Mouse (Mus musculus) thymus, adult 2 months (tissue): ENCODE data around the gene Dcakd. TPM values are rescaled to one million over a fixed set of nuclear protein-coding genes. Genes with fewer than 3 reads are reported as not detected.
A peak's percentile ranks its signal among the peaks of the same experiment; 100 is the strongest.

Experiments
- DNase-seq: peaks from one replicate; pipeline ENCODE4 v3.0.0; 2021
- H3K27ac ChIP-seq: fragments of 200-500 bp; 2 replicates; pipeline ENCODE4 v1.5.1; 2012; ENCODE audit warnings: low read length, control low read depth; ENCODE audit not compliant: control insufficient read depth, insufficient read depth
- H3K27me3 ChIP-seq: fragments of 200-500 bp; 2 replicates; pipeline ENCODE4 v1.6.1; 2012; ENCODE audit warnings: mild to moderate bottlenecking, low read length, moderate library complexity, mixed read lengths; ENCODE audit not compliant: control insufficient read depth, insufficient read depth
- H3K36me3 ChIP-seq: fragments of 200-500 bp; 2 replicates; pipeline ENCODE4 v1.6.1; 2012; ENCODE audit warnings: mild to moderate bottlenecking, low read length, moderate library complexity; ENCODE audit not compliant: control insufficient read depth, insufficient read depth
- H3K4me1 ChIP-seq: fragments of 200-500 bp; replicated peaks from 2 replicates; pipeline ENCODE4 v1.6.1; 2012; ENCODE audit warnings: low read length; ENCODE audit not compliant: control insufficient read depth, insufficient read depth
- H3K4me3 ChIP-seq: fragments of 200-500 bp; 2 replicates; pipeline ENCODE4 v1.5.1; 2012; ENCODE audit warnings: mild to moderate bottlenecking, low read length, control low read depth, moderate library complexity; ENCODE audit not compliant: control insufficient read depth, insufficient read depth
- CTCF ChIP-seq: fragments of 200-500 bp; IDR thresholded peaks from 2 replicates; pipeline ENCODE4 v1.5.1; 2012; ENCODE audit warnings: mild to moderate bottlenecking, control low read depth, low read length, moderate library complexity, borderline replicate concordance; ENCODE audit not compliant: control insufficient read depth, poor library complexity, insufficient read depth; ENCODE audit errors: extremely low read depth
- POLR2A ChIP-seq: fragments of 200-500 bp; IDR thresholded peaks from 2 replicates; pipeline ENCODE4 v1.6.1; 2012; ENCODE audit warnings: mild to moderate bottlenecking, low read length, control low read depth, moderate library complexity; ENCODE audit not compliant: control insufficient read depth, poor library complexity, insufficient read depth; ENCODE audit errors: extremely low read depth
- WGBS: fragments of 180-500 bp; shearing (Covaris S2); methylation state at CpG from one replicate; pipeline ENCODE4 v1.1.7; 2018; 5-methylcytosine and 5-hydroxymethylcytosine counted together
- polyA plus RNA-seq: library from polyadenylated mRNA; depleted of rRNA; stranded (reverse); fragments of >200 nt; gene quantifications from 2 replicates; pipeline ENCODE4 v1.2.3, GENCODE M21; 2012

The Dcakd gene
- polyA plus RNA-seq, 1 experiment = 77.5 TPM

DNA sequence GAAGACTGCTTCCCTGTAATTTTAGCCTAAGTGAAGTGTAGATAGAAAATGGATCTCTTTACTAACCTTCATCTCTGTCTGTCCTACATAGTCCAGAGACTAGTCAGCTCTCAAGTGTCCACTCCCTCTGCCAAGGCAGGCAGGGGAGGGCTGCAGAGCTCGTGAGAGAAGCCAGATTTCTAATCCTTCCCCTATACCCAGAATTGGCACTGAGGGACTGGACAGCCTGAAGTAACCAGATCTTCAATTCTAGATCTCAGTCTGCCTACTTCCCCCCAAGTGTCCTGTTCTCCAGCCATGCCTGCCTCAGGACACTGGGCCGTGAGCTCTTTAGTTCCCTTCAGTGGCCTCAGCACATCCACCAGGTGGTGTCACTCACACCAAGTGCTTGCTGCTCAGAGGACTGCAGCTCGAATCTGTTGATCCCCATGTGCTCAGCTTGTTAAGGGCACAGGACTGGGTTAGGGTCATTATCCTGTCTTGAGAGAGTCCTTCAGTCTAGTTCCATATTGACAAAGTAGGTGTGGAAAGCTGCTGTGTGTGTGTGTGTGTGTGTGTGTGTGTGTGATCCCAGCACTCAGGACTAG lies 30.5 kb upstream of the Dcakd start:
- Histone ChIP-seq H3K36me3 (peaks cover 74% of the 10 kb centered on the region), H3K27me3 (no peaks in the 10 kb centered on the region), H3K4me1 (no peaks in the 10 kb centered on the region), H3K27ac (no peak overlapping the region), H3K4me3 (no peak overlapping the region)
- no peak for DNase-seq
- no peak for TF ChIP-seq CTCF
- no peak for TF ChIP-seq POLR2A
- 93% methylated on average over 3 of the region's 3 CpGs for WGBS

DNA sequence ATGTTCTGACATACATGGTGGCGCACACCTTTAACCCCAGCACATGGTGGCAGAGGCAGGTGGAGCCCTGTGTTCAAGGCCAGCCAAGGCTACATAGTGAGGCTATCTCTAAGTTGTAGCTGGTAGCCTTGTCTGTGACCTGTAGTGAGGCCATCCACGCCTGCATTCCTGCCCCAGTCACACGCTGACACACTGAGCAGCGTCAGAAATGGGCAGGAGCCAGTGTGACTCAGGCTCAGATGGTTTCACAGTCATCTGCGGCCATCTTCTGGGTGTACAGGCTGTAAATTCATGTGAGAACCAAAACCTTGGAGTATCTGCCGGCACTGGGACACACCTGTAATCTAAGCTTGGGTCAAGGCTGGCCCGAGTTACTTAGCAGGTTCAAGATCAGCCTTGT lies 28.5 kb upstream of the Dcakd start:
- DNase-seq = no peak
- H3K36me3 ChIP-seq = peaks cover 59% of the 10 kb centered on the region
- no peak overlapping the region for H3K4me3 ChIP-seq
- no peak overlapping the region for H3K27ac ChIP-seq
- TF ChIP-seq POLR2A = no peak
- TF ChIP-seq CTCF = no peak
- H3K27me3 ChIP-seq = no peaks in the 10 kb centered on the region
- H3K4me1 ChIP-seq = no peaks in the 10 kb centered on the region
- WGBS = over 99% methylated on average over 7 of the region's 7 CpGs

DNA sequence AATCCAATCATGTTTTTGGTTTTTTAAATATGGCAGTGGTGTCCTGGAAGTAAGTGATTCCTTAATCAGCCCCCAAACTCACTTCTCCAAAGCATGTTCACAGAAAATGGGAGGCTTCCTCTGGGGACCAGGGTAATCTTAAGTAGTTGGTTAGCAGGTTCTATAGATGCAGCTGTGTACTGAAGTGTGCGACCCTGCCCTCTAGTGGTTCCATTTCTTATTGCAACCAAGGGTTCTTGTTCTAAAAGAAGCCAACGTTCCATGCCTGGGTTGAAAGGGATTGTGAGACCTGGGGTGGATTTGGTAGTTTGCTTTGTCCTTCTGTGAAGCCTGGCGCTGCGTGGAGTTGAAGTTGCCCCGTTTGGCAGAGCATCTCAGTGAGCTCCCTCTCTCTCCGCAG lies 26.7 kb upstream of the Dcakd start:
- Histone ChIP-seq H3K4me1 (no peaks in the 10 kb centered on the region), H3K27me3 (no peaks in the 10 kb centered on the region), H3K4me3 (no peak overlapping the region), H3K36me3 (peaks cover 47% of the 10 kb centered on the region), H3K27ac (no peak overlapping the region)
- 54% methylated on average over 6 of the region's 6 CpGs for whole genome bisulfite sequencing
- peak; percentile 74 for DNase-seq
- TF ChIP-seq POLR2A = no peak
- 0 out of 2 replicates have a peak, but pooled peaks have one; percentile 41 for TF ChIP-seq CTCF

DNA sequence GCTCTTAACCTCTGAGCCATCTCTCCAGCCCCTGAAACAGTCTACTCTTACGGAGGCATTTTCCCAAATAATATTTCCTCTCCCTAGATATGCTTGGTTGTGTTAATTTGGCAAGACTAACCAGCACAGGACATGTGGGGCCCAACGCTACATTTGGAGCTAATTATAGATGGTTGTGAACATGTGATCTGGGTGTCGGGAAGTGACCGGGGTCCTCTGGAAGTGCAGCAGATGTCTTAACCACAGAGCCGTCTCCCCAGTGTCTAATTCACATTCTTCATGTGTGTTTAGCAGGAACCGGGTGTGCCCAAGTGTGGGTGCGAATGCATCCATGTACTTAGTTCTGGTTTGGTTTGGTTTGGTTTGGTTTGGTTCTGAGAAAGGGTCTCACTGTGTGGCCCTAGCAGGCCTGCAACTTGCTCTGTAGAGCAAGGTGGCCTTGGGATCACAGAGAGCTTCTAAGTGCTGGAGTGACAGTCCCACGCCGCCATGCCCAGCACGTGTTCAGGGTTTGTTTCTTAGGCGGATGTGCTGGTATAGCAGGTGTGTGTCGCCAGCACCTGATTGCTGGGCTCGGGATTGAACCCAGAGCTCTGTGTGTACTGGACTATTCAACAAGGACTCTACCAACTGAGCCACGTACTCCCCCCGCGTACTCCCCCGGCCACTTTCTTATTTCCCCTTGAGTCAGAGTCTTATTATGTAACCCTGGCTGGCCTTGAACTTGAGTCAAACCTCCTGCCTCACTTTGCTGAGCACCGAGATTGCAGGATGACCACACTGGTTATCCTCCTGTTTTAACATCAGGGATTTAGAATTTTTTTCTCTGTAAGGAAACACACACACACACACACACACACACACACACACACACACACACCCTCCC lies 25.3 kb upstream of the Dcakd start:
- no peaks in the 10 kb centered on the region for H3K27me3 ChIP-seq
- H3K4me3 ChIP-seq = no peak overlapping the region
- TF ChIP-seq POLR2A (no peak), CTCF (no peak)
- no peaks in the 10 kb centered on the region for H3K4me1 ChIP-seq
- DNase-seq = no peak
- 91% methylated on average over 18 of the region's 18 CpGs for WGBS
- peaks cover 35% of the 10 kb centered on the region for H3K36me3 ChIP-seq
- H3K27ac ChIP-seq = no peak overlapping the region

DNA sequence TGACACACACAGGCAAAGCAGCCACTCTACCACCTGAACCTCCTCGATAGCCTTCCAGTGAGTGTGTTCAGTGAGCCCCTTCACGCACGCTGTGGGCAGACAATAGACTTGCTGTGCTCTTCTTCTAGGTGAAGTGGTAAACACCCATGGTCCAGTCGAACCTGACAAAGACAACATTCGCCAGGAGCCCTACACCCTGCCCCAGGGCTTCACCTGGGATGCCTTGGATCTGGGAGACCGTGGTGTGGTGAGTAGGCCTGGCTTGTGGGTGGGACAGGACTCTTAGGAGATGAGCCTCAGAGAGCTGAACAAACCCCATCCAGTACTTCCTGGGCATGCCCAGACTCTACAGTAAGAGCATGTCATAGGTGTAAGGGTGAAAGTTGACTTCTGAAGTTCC lies 23.9 kb upstream of the Dcakd start:
- H3K4me1 ChIP-seq = no peaks in the 10 kb centered on the region
- H3K4me3 ChIP-seq = no peak overlapping the region
- peaks cover 29% of the 10 kb centered on the region for H3K36me3 ChIP-seq
- WGBS = 95% methylated on average over 6 of the region's 6 CpGs
- no peaks in the 10 kb centered on the region for H3K27me3 ChIP-seq
- no peak for TF ChIP-seq POLR2A
- TF ChIP-seq CTCF = no peak
- DNase-seq = no peak
- H3K27ac ChIP-seq = no peak overlapping the region

DNA sequence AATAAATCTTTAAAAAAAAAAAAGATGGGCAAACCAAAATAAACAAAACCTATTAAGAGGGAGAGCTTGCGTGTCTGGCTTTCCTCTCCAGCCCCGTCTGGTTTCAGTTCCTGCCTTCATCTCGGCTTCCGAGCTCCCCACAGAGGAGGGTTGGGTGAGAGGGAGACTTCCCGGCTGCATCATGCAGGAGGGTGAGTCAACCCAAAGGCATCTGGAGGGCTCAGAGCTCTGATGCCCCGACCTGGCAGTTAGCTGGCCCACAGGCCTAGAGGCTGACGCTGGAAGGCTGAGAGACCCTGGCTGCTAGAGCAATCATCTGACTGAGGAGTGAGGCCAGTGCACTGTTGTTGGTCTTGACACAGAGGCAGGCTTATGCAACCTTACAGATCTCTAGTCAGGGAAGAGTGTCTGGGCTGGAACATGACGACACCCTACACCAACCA lies 23.1 kb upstream of the Dcakd start:
- H3K27me3 ChIP-seq = no peaks in the 10 kb centered on the region
- WGBS = 95% methylated on average over 8 of the region's 8 CpGs
- no peak overlapping the region for H3K27ac ChIP-seq
- no peak for DNase-seq
- H3K4me1 ChIP-seq = no peaks in the 10 kb centered on the region
- peaks cover 28% of the 10 kb centered on the region for H3K36me3 ChIP-seq
- no peak overlapping the region for H3K4me3 ChIP-seq
- TF ChIP-seq CTCF = no peak
- TF ChIP-seq POLR2A = no peak
